Mouse (Mus musculus) midbrain, embryonic 12.5 days (tissue): ENCODE measurements around the gene Nsfl1c. TPM values are rescaled to one million over a fixed set of nuclear protein-coding genes. Genes with fewer than 3 reads are reported as not detected.

ENCODE experiments used
- ATAC-seq: fragments of 200-750 bp; cut with Nextera tagmentation; 2 replicates; pipeline ENCODE4 v1.8.0; 2017; ENCODE audit warnings: low read depth, moderate TSS enrichment, moderate library complexity; ENCODE audit not compliant: low FRiP score
- H3K27ac ChIP-seq: fragments of 300-500 bp; sonication (generic); replicated peaks from 2 replicates; pipeline ENCODE4 v1.5.1; 2016; ENCODE audit warnings: mild to moderate bottlenecking
- H3K27me3 ChIP-seq: fragments of 300-500 bp; sonication (generic); 2 replicates; pipeline ENCODE4 v1.6.1; 2016; ENCODE audit warnings: mild to moderate bottlenecking
- H3K36me3 ChIP-seq: fragments of 300-500 bp; sonication (generic); 2 replicates; pipeline ENCODE4 v1.6.1; 2016
- H3K4me1 ChIP-seq: fragments of 300-500 bp; sonication (generic); 2 replicates; pipeline ENCODE4 v1.6.1; 2016
- H3K4me2 ChIP-seq: fragments of 300-500 bp; sonication (generic); replicated peaks from 2 replicates; pipeline ENCODE4 v1.6.1; 2016; ENCODE audit warnings: mild to moderate bottlenecking, moderate library complexity
- H3K4me3 ChIP-seq: fragments of 300-500 bp; sonication (generic); 2 replicates; pipeline ENCODE4 v1.5.1; 2016; ENCODE audit warnings: mild to moderate bottlenecking
- H3K9ac ChIP-seq: fragments of 300-500 bp; sonication (generic); replicated peaks from 2 replicates; pipeline ENCODE4 v1.6.1; 2016; ENCODE audit warnings: mild to moderate bottlenecking, moderate library complexity
- H3K9me3 ChIP-seq: fragments of 300-500 bp; sonication (generic); 2 replicates; pipeline ENCODE4 v1.6.1; 2016; ENCODE audit warnings: mild to moderate bottlenecking
- WGBS: fragments of 180-500 bp; shearing (Covaris S2); methylation state at CpG from one replicate; pipeline ENCODE4 v1.1.7; 2016; 5-methylcytosine and 5-hydroxymethylcytosine counted together
- polyA plus RNA-seq: library from polyadenylated mRNA; unstranded; fragments of >200 nt; fragmentation: Nextera tagmentation; extraction: Ambion mirVana; gene quantifications from 2 replicates; pipeline ENCODE4 v1.2.1, GENCODE M21; 2016

Nsfl1c gene
- polyA plus RNA-seq, 1 experiment from 2014 or later: 264 TPM

DNA sequence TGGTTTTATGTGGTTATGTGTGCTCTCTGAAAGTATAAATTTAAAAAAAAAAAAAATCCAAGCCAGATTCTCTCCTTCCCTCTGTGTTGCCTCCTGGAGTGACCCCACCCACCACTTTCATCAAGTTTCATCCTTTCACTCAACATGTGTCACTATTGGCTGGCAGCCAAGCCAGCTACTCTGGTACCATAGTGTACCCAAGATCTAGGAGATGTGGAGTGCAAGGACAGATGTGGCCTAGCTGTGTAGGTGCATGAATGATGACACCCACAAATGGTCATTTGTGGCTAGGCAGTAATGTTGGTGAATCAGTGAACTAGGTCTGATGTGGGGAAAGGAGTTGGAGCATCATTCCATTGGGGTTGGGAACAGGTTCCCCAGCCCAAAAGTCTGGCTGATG, 35.2 kb downstream of the Nsfl1c start:
- Histone ChIP-seq H3K27me3 (no peaks in the 10 kb centered on the region), H3K4me3 (no peak overlapping the region), H3K4me1 (no peaks in the 10 kb centered on the region), H3K9ac (no peak overlapping the region), H3K36me3 (no peaks in the 10 kb centered on the region), H3K4me2 (no peak overlapping the region), H3K9me3 (no peaks in the 10 kb centered on the region), H3K27ac (no peak overlapping the region)
- no peak for ATAC-seq

DNA sequence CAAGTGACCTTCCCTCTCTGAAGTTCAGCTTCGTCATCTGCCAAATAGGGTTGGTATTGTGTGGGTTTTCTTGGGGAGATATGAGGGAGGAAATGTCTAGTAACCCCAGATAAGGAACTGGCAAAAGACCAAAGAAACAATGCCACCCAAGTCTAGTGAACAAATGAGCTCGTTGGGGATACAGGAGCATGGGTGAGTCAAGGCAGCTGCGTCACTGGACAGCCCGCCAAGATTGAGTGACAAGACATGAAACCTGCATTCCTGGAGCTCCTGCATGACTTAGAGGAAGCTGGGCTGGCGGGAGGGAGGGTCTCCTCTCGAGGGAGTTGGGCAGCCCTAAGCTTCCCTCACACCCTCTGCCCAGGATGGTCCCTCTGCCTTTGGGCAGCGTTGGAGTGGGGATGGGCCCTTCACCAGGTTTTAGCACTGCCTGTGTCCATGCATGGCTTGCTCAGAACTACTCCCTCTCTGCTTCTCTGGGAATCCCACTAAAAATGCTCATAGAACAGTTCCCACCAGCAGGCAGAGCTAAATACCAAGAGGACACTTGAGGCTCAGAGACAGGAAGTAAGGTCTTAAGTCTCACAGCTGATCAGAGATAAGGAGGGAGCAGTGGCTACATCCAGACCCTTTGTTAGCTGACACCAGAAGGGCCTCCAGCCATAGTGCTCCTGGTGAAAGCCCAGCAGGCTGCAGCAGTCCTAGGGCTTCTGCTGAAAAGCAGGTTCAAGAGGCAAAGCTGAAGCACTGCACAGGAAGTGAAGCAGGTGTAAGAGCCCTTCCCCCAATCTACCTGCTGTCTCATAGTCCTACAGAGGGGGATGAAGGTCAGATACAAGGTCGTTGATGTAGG, 36.6 kb downstream of the Nsfl1c start:
- no peaks in the 10 kb centered on the region for H3K36me3 ChIP-seq
- ATAC-seq: no peak

DNA sequence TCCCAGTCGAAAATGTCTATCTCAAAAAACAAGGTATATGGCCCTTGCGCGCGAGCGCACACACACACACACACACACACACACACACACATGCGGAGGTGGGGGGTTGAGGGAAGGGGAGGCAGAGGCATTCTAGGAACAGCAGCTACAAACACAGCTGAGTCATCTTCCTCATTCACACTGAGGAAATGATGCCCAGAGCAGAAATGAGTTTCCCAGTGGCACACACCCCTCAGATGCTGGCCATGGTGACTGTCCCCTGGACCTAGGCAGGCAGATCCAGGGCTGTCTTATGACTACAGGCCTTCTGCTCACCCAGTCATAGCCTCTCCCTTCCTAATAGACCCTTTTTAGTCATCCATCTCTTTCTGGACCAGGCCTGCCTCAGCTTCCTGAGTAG, 39.6 kb downstream of the Nsfl1c start:
- no peaks in the 10 kb centered on the region for H3K36me3 ChIP-seq
- H3K27me3 ChIP-seq: no peaks in the 10 kb centered on the region
- no peak overlapping the region for H3K4me3 ChIP-seq
- WGBS: 92% methylated on average over 6 of the region's 6 CpGs
- H3K27ac ChIP-seq: no peak overlapping the region
- no peak overlapping the region for H3K4me2 ChIP-seq
- H3K9ac ChIP-seq: no peak overlapping the region
- H3K4me1 ChIP-seq: no peaks in the 10 kb centered on the region; the same call in 1 of the 2 replicates
- no peak for ATAC-seq
- no peaks in the 10 kb centered on the region for H3K9me3 ChIP-seq

More for the DNA sequence above, 36.6 kb downstream of the Nsfl1c start:
- 60% methylated on average over 8 of the region's 8 CpGs for WGBS
- H3K9me3 ChIP-seq: no peaks in the 10 kb centered on the region
- no peak overlapping the region for H3K4me2 ChIP-seq
- H3K27me3 ChIP-seq: no peaks in the 10 kb centered on the region
- no peak overlapping the region for H3K9ac ChIP-seq
- no peak overlapping the region for H3K27ac ChIP-seq
- no peak overlapping the region for H3K4me3 ChIP-seq
- no peaks in the 10 kb centered on the region; the same call in 1 of the 2 replicates for H3K4me1 ChIP-seq

DNA sequence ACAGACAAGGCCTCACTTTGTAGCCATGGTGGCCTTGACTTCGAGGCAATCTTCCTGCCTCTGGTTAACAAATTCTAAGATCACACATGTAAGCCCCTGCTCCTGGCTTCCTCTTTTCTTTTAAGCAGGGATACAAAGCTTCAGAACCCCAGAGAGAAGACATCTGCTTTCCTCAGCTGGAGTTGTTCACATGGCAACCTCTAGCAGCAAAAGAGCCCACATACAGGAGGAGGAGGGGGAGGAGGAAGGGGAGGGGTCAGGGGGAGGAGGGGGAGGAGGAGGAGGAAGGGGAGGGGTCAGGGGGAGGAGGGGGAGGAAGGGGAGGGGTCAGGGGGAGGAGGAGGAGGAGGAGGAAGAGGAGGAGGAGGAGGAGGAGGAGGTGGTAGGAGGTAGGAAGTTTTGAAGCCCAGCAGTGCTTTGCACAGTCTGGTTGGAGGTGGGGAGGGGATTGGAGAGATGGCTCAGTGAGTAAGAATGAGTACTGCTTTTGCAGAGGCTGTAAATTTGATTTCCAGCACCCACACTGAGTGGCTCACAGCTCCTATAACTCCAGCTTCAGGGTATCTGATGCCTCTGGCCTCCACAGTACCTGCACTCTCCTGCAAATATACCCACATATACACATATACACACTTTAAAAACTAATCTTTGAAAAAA, 42.1 kb downstream of the Nsfl1c start:
- Histone ChIP-seq H3K4me2 (no peak overlapping the region), H3K4me3 (no peak overlapping the region), H3K4me1 (no peaks in the 10 kb centered on the region; the same call in 1 of the 2 replicates), H3K36me3 (no peaks in the 10 kb centered on the region), H3K9me3 (no peaks in the 10 kb centered on the region), H3K27me3 (no peaks in the 10 kb centered on the region), H3K27ac (peak overlapping the region; percentile 54; the same call in 1 of the 2 replicates), H3K9ac (no peak overlapping the region)
- peak; percentile 59; the same call in 1 of the 2 replicates for ATAC-seq
- WGBS: 22% methylated on average over 1 of the region's 1 CpGs

DNA sequence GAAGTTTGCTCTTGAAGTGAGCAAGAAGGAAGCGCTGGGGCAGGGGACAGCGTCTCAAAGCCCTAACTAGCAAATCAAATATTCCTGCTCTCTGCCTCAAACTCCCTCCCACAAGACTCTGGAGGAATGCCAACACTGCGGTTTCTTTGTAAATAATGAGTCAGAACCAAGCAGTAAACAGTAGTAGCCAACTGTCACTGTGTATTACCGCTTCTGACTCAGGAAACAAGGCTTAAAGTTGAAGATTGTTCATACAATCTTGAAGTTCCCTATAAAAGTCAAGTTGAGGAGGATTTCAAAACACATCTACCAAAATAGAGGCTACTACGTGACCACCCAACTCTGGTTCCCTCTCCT, 42.6 kb downstream of the Nsfl1c start:
- no peak for ATAC-seq
- 82% methylated on average over 5 of the region's 5 CpGs for WGBS
- Histone ChIP-seq H3K9ac (no peak overlapping the region), H3K27ac (no peak overlapping the region), H3K9me3 (no peaks in the 10 kb centered on the region), H3K4me2 (no peak overlapping the region), H3K36me3 (no peaks in the 10 kb centered on the region), H3K27me3 (no peaks in the 10 kb centered on the region), H3K4me3 (no peak overlapping the region), H3K4me1 (peaks cover 3% of the 10 kb centered on the region)

DNA sequence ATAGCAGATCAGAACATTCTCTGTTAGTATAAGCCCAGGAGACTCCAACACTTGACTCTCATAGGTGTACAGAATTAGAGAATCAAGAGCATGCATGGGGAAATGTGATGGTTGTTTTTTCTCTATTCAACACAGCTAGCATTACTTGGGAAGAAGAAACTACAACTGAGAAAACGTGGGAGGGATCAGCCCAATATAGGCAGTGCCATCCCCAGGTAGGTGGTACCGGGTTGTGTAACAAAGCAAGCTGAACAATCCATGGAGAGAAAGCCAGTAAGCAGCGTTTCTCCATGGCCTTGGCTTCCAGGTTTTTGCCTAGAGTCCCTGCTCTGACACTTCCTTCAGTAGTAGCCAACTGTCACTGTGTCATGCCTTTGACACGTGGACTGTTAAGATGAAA, 44.7 kb downstream of the Nsfl1c start:
- H3K4me1 ChIP-seq: peaks cover 10% of the 10 kb centered on the region
- H3K27ac ChIP-seq: no peak overlapping the region
- H3K4me2 ChIP-seq: no peak overlapping the region
- no peak overlapping the region for H3K4me3 ChIP-seq
- no peaks in the 10 kb centered on the region for H3K36me3 ChIP-seq
- WGBS: 66% methylated on average over 4 of the region's 4 CpGs
- no peak overlapping the region for H3K9ac ChIP-seq
- no peaks in the 10 kb centered on the region for H3K27me3 ChIP-seq
- H3K9me3 ChIP-seq: no peaks in the 10 kb centered on the region
- no peak for ATAC-seq

DNA sequence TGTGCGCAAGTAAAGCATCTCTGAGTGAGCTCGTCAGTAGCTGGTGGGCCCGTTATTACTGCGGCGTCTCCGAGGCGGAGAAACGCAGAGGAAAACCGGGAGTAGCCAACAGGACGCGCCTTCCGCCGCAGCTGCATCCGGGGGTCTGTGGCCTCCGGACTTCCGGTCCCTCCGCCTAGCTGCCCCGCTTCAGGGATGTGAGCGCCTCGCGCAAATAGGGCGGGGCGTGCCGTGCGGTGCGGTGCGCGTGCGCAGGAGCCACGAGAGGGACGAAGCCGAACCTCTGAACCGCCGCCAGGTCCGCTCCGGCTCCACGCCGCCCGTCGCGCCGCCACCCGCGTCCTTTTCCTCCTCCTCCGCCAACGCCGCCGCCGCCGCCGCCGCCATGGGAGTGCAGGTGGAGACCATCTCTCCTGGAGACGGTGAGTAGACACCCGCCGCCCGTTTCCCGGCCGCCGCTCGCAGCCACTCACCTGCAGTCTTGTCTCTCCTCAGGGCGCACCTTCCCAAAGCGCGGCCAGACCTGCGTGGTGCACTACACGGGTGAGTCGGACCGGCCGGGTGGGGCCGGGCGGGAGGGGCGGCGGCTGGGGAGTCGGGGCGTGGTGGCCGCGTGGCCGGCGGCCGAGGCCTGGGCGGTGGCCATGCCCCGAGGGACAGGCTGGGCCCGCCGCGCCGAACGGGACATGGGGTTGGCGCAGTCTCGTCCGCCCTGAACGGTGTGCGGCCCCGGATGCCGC, 48.5 kb downstream of the Nsfl1c start, which contains the start of gene Fkbp1a:
Gene Fkbp1a, plus strand, starts transcription at position 161 of the 740 bp plus-strand sequence.
- peak within 1 kb of the TSS; percentile 97 for H3K9ac ChIP-seq
- peak within 1 kb of the TSS; percentile 85 for H3K4me2 ChIP-seq
- peak; percentile 96 for ATAC-seq
- H3K4me1 ChIP-seq: peaks cover 36% of the 10 kb centered on the region
- H3K27ac ChIP-seq: peak within 1 kb of the TSS; percentile 91
- no peaks in the 10 kb centered on the region for H3K9me3 ChIP-seq
- WGBS: under 1% methylated on average over 65 of the region's 93 CpGs
- H3K36me3 ChIP-seq: peaks cover 29% of the 10 kb centered on the region
- no peaks in the 10 kb centered on the region for H3K27me3 ChIP-seq
- peak within 1 kb of the TSS; percentile 99 for H3K4me3 ChIP-seq

DNA sequence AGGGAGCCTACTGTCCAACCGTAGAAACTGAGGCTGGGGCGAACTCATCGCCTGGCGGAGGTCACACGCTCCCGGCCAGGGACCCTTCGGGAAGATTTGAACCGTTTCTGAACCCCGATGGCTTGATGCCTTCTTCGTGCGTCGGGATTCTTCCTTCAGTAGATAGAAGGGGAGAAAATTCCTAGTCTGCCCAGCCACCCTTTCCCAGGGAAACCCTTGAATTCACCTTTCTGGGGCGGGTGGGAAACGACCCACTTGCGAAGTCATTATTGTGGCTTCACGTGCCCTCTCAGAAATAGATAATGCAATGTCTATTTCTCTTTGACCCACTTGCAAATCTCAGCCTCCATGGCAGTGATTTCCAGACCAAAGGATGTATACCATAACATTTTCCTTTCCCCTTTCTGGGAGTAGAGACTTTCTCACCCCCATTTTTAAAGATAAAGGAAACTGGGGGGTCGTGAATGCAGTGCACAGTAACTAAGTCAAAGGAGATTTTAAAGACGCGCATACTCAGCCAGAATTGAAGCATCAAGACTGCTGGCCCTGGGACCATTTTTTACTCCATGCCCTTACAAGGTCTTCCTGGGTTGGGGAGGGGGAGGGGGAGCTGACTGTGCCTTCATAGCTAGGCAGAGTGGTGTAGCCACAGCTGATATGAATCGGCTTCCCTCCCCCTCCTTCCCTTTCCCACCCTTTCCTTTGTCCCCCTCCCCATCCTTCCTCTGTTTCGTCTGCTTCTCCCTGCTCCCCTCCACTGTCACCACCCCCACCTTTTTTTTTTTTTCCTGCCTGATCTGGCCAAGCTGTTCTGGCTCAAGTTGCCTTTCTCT, 49.3 kb downstream of the Nsfl1c start:
- Histone ChIP-seq H3K27ac (peak overlapping the region; percentile 91), H3K9ac (peak overlapping the region; percentile 97), H3K9me3 (no peaks in the 10 kb centered on the region), H3K4me3 (peak overlapping the region; percentile 99), H3K4me2 (peak overlapping the region; percentile 85), H3K4me1 (peaks cover 36% of the 10 kb centered on the region), H3K27me3 (no peaks in the 10 kb centered on the region), H3K36me3 (peaks cover 36% of the 10 kb centered on the region)
- peak; percentile 21 for ATAC-seq
- 2% methylated on average over 21 of the region's 21 CpGs for WGBS

DNA sequence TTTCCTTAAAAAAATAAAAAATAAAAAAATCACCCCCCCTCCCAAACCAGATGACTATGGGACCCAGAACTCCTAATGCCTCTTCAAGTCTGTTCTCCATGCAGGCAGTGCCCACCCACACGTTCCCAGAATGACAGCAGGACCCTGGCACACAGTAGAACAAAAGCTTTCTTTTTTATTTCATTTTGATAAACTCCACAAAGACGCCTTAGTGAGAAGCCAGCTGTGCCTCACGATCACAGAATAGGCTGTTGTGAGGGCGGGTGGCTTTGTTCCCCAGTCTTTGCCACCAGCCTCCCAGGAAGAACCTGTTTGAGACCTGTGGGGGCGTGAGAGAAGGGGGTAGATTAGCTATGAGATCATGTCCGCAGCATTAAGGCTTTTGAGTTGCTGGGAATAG, 50.7 kb downstream of the Nsfl1c start:
- H3K36me3 ChIP-seq: peaks cover 45% of the 10 kb centered on the region
- no peaks in the 10 kb centered on the region for H3K27me3 ChIP-seq
- ATAC-seq: no peak
- H3K4me3 ChIP-seq: peak overlapping the region; percentile 15; the same call in 1 of the 2 replicates
- no peak overlapping the region for H3K27ac ChIP-seq
- peak overlapping the region; percentile 43 for H3K9ac ChIP-seq
- whole genome bisulfite sequencing: 70% methylated on average over 6 of the region's 6 CpGs
- H3K4me2 ChIP-seq: peak overlapping the region; percentile 85
- H3K4me1 ChIP-seq: peaks cover 36% of the 10 kb centered on the region
- no peaks in the 10 kb centered on the region for H3K9me3 ChIP-seq

DNA sequence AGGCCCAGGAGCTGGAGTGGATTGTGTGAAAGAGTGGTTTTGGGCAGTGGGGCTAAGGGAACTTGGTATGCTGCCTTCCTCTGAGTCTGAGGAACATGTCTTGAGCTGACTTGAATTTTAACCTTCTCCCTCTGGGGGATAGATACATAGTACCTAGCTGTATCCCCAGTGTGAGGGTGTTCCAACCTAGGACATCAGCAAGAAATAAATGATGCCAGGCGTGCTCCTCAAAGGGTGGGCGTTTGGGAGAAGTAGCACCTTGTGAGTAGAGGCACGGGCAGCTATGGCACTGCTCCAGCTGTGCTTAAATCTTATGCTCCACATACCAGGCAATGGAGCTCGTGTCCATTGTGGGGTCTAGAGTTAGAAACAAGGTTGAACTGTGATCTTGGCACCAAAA, 52.6 kb downstream of the Nsfl1c start:
- no peaks in the 10 kb centered on the region for H3K27me3 ChIP-seq
- WGBS: 90% methylated on average over 4 of the region's 4 CpGs
- no peak overlapping the region for H3K27ac ChIP-seq
- no peak overlapping the region for H3K4me3 ChIP-seq
- no peaks in the 10 kb centered on the region for H3K9me3 ChIP-seq
- peaks cover 64% of the 10 kb centered on the region for H3K36me3 ChIP-seq
- no peak for ATAC-seq
- H3K4me1 ChIP-seq: peaks cover 34% of the 10 kb centered on the region
- no peak overlapping the region for H3K4me2 ChIP-seq
- no peak overlapping the region for H3K9ac ChIP-seq

DNA sequence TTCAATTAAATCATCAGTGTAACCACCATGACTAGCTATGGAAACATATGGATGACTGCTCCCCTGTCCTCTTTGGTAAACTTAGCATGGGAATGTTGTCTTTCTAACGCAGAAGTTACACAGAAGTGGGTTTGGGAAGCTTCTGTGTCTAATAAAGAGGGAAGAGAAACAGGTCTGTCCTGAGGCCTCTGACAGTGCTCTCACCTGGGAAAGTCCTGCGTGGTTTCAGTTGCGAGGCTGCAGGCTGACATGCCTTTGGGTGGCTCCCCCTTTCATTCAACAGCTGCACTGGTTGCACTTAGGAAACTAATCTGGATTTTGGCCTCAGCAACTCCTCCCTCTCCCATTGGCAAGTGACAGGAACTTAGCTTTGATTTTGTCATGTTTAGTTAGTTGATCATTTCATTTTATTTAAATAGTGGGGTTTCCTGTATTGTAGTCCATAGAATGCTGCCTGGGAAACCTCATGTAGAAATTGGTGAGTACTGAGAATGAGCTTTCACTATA, 55.7 kb downstream of the Nsfl1c start:
- peaks cover 92% of the 10 kb centered on the region for H3K36me3 ChIP-seq
- no peak overlapping the region for H3K4me3 ChIP-seq
- peaks cover 16% of the 10 kb centered on the region for H3K4me1 ChIP-seq
- WGBS: 91% methylated on average over 3 of the region's 3 CpGs
- no peak overlapping the region for H3K9ac ChIP-seq
- no peaks in the 10 kb centered on the region for H3K27me3 ChIP-seq
- no peak overlapping the region for H3K27ac ChIP-seq
- no peak for ATAC-seq
- H3K9me3 ChIP-seq: no peaks in the 10 kb centered on the region
- H3K4me2 ChIP-seq: no peak overlapping the region
